Mouse (Mus musculus): ENCODE data around the gene Ifng.
"Not testable (repeated sequence)": the region's sequence is repeated elsewhere in the genome, so short reads cannot be mapped to it uniquely, and the experiment has no call there.

Gene Ifng

GRCm38 (mm10) chr10:118440742-118441240 is at the start of gene Ifng:
TSS of gene Ifng (plus strand) at chr10:118441046.
- no peak for DNase-seq (ENCODE audit: low read depth, low spot score)

- DNase-seq (ENCODE audit: low read depth, low spot score), result no peak
Observed at GRCm38 (mm10) chr10:118399917-118400316, 40.9 kb upstream of the Ifng start.

DNA sequence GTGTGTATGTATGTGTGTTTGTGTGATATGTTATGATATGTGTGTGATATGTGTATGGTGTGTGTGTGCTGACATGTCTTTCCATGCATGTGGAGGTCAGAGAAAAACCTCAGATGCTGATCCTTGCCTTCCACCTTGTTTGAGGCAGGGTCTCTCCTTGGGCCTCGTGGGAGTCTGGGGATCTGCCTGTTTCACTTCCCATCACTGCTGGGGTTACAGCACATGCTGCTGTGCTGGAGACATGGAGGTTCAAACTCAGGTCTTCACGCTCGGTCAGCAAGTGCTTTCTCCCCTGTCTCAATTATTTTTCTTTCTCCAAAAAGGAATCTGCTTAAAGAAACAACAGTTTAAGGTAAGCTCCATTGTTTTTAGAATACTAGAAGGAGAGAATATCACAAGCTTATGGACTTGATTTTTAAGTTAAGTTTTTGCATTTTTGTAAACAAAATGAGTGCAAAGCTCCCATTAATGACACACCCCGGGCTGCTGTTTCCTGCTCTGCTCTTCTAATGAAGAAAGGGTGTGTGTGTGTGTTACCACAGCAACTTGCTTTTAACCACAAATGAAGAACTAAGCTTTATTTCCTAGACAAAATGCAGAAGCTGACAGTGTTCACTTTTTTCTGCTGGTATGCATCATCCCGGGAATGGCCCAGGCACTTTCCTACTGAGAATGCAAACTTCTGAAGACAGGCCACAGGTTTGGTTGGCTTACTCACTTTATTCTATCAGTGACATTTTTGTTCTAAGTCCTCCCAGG is 34.2 kb upstream of the Ifng start:
- DNase-seq (ENCODE audit: low read depth, low spot score), result no peak

DNA sequence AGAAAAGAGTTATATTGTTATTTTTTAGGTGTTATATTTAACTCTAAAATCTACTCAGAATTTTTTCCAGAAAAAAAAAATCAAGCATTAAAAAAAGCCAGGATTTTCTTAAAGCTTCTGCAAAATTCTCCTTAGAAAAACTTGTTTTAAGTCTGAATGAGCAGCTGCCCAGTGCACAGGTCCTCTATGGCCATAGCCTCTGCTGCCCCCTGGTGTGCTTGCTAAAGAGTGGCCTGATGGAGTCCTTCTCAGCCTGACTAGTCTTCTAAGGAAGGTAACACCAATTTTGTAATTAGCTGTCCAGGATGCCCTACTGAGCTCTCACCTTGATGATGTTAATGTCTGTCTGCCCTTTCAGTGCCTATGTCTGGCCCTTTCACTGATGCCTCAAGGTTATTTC is 29.5 kb upstream of the Ifng start:
- DNase-seq (ENCODE audit: low read depth, low spot score), result no peak

DNA sequence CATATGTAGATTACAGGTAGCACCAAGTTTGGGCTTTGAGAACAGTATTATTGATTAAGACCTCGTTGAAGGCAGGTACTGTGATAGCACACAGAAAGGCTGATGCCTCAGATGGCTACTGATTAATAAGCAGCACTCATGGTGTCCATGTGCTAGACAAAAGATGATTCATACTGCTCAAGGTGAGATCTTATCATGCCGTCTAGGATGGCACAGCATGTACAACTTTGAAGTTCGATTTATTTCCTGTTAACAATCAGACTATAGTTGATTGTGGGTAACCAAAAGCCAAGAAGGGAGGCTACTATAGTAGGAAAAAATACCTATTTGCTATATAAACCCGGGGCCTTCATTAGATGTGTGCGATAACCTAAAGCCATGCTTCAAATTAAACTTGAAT is 28.1 kb upstream of the Ifng start:
- DNase-seq (ENCODE audit: low read depth, low spot score), result no peak

- DNase-seq (ENCODE audit: low read depth, low spot score), result no peak
Observed at GRCm38 (mm10) chr10:118419000-118419425, 21.8 kb upstream of the Ifng start.

DNA sequence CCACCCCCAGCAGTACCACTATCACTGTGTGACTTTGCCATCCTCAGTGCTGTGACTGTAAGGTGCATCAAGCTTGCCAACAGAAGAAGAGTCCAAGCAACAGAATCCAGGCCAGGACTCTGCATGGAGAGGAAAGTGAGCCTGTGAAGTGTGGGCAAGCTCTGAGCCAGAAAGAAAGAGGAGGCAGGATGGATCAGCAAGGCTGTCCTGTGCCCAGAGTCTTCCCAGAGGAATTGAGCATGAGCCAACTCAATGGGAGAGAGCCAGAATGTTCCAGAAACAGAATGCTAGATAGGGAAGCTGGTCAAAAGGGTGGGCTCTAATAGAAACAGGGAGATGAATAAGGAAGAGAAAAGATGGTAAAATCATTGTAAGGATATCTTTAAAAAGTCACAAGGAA is 19.9 kb upstream of the Ifng start:
- DNase-seq (ENCODE audit: low read depth, low spot score), result no peak

DNA sequence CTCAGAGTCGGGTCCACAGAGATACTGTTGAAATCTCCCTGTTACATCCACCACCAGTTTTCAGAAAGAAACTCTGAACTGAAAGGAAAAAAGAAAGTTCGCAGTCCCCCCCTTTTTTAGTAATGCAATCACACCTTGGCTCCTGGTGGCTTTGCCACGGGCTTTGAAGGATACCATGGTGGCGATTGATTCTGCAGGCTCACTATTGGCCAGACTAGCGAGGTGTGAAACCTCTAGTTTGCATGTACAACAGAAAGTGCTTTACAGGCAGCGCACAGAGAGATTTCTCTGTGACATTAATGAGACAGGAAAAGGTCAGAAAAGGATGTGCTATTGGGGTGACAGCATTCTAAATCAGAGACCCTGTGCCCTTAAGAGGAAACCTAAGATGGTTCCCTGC is 5.3 kb upstream of the Ifng start:
- no peak for DNase-seq (ENCODE audit: low read depth, low spot score)

GRCm38 (mm10) chr10:118441898-118442297 is 1.1 kb downstream of the Ifng start:
- DNase-seq (ENCODE audit: low read depth, low spot score), result no peak

GRCm38 (mm10) chr10:118442999-118443398 is 2.2 kb downstream of the Ifng start:
- no peak for DNase-seq (ENCODE audit: low read depth, low spot score)

DNA sequence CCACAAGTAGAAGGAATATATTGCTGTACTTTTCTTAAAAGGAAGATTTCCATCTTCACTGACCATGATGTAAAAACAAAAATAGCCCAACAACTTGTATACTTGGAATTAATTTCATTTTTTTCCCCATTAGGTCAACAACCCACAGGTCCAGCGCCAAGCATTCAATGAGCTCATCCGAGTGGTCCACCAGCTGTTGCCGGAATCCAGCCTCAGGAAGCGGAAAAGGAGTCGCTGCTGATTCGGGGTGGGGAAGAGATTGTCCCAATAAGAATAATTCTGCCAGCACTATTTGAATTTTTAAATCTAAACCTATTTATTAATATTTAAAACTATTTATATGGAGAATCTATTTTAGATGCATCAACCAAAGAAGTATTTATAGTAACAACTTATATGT is 4.2 kb downstream of the Ifng start:
- DNase-seq (ENCODE audit: low read depth, low spot score), result no peak

- no peak for DNase-seq (ENCODE audit: low read depth, low spot score)
Observed at GRCm38 (mm10) chr10:118445502-118445901, 4.7 kb downstream of the Ifng start.

- no peak for DNase-seq (ENCODE audit: low read depth, low spot score)
Observed at GRCm38 (mm10) chr10:118445978-118446377, 5.1 kb downstream of the Ifng start.

DNA sequence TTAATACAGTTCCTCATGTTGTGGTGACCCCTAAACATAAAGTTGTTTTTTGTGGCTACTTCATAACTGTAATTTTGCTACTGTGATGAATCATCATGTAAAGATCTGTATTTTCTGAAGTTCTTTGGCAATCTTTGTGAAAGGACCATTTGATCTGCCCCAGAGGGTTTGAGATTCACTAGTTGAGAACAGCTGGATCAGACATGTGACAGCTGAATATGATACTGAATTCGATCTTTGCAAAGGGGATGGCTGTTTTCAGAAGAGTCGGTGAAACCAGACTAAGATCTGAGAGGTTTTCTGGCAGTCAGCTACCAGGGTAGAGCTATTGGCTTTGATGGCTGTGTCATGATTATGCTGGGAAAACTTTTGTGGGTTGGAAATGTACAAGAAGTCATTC is 10.9 kb downstream of the Ifng start:
- DNase-seq (ENCODE audit: low read depth, low spot score), result no peak

- DNase-seq (ENCODE audit: low read depth, low spot score), result no peak
Observed at GRCm38 (mm10) chr10:118458729-118459128, 17.9 kb downstream of the Ifng start.

DNA sequence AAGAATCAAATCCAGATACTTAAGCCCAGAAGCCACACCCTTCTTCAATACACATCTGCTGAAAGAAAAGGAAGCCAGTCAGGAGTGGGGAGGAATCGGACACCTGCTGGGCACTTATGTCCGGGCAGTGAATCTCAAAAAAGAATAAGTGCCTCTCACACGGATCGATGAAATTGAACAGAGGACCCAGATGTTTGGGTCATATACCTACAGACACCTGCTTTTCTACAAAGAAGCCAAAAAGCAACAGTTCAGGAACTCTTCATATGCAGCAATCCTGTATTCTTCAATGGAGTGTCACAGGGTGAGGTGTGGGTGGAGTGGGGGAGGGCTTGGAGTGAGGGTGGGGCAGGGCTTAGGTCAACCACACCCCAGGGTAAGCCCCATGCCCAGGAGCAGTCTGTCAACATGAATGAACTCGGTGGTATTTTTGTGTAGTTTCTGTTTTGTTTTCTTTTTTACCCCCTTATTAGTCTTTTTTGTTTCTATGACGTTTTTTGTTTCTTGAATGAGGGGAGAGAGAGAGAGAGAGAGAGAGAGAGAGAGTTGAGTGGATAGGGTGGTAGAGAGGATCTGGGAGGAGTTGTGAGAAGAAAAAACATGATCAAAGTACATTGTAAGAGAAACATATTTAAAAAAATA is 20.4 kb downstream of the Ifng start:
- no peak for DNase-seq (ENCODE audit: low read depth, low spot score)

DNA sequence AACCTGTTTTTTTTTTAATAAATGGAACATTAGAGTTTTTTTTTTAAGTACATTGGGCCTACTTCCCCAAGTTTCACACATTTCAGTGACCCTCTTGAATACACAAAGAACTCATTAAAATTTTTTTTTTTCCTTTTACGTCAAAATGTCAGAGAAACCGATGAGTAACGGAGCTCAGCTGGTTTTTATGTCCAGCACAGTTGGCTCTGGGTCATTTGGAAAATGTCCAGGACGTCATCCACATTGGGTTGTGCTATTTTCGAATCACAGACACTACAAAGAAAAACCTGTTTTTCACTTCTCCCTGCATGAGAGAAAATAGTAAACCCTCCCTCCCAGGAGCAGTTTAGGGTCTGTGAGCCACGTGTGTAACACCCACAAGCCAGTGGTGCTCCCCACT is 25.6 kb downstream of the Ifng start:
- no peak for DNase-seq (ENCODE audit: low read depth, low spot score)

DNA sequence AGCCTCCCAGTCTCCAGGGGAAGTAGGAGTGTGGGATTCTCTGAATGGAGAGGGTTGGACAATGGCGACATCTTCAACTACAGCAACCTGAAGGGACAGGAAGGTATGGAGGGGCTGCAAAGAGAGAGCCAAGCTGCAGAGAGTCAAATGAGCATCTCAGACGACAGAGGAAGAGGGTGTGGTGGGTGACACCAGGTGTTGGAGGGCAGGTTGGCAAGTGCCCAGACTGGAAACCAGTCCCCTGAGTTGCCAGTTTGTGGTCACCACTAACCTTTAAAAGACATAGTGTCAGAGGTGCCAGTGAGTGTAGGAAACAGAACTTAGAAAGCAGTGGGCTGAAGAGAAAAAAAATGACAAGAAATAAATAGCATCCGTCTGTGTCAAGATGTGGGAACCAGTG is 28.2 kb downstream of the Ifng start:
- DNase-seq (ENCODE audit: low read depth, low spot score), result no peak

DNA sequence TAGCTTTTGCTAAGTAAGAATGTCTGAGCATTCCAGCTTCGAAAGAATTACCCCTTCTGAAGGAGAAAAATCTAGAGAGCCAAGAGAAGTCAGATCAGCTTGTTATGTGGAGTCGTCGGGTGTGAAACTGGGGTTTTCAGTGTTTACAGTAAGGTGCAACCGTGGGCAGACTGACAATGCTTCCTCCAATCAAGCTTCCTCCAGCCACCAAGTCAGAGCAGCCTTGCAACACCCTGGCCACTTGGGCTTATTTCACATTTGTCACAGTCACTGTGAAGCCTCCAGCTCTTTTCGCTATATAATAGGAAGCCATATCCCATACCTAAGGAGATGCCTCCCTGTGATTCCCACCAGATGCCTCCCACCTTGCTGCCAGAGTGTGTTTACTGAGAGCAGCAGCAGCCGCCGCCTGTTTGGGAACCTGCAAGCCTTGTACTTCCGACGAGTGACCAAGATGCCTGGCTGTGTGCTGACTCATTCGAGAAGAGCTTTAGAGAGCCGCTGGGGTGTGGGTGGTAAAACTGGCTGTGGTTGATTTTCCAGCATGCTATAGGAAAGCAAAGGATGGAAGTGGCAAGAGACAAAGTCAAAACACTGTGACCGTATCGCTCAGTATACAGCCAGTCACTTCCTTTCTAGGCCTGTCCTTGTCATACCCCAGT is 29.6 kb downstream of the Ifng start:
- no peak for DNase-seq (ENCODE audit: low read depth, low spot score)

- not testable (repeated sequence) for DNase-seq (ENCODE audit: low read depth, low spot score)
Observed at GRCm38 (mm10) chr10:118472846-118473245, 32.0 kb downstream of the Ifng start.

DNA sequence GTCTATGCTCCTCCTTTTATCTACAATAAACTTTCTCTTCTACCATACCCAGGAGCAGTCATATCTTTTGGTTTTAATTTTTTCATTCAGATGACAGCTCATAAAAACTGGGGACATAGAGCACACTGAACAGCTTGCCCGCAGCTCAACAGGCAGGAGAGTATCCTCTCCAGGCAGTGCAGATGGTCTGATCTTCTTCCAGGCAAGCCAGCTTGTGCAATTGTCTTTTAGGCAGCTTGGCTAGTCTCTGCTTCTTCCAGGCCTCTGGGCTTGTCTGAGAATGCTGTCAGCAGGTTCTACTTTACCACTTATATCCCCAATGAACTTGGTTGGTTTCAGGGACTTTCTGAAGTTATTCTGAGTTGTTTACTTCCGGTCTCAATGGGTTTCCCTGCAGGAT is 35.9 kb downstream of the Ifng start:
- no peak for DNase-seq (ENCODE audit: low read depth, low spot score)

GRCm38 (mm10) chr10:118477297-118477696 is 36.5 kb downstream of the Ifng start:
- no peak for DNase-seq (ENCODE audit: low read depth, low spot score)

GRCm38 (mm10) chr10:118479244-118479643 is 38.4 kb downstream of the Ifng start:
- no peak for DNase-seq (ENCODE audit: low read depth, low spot score)

Data from A20 (cell line).